Mouse (Mus musculus) limb, embryonic 14.5 days (tissue): ENCODE measurements at regions not wholly inside any gene's neighbourhood (a gene's known extent, or its start where the extent isn't known, plus 50 kb on each side); places are given as distances from the start of the nearest gene placed in this dataset.
A peak's percentile ranks its signal among the peaks of the same experiment; 100 is the strongest.

ENCODE experiments used
- ATAC-seq: fragments of 200-750 bp; cut with Nextera tagmentation; 2 replicates; pipeline ENCODE4 v1.8.0; 2017; ENCODE audit warnings: low read depth, moderate number of reproducible peaks, moderate TSS enrichment; ENCODE audit not compliant: low FRiP score
- DNase-seq: peaks from one replicate; pipeline ENCODE4 v3.0.0-alpha.2; 2015; ENCODE audit warnings: low spot score
- H3K27ac ChIP-seq: fragments of 300-500 bp; sonication (generic); replicated peaks from 2 replicates; pipeline ENCODE4 v1.5.1; 2014; ENCODE audit warnings: low read depth, mild to moderate bottlenecking, low read length, moderate library complexity, mixed read lengths
- H3K27me3 ChIP-seq: fragments of 300-500 bp; sonication (generic); 2 replicates; pipeline ENCODE4 v1.6.1; 2014; ENCODE audit warnings: low read length, mixed read lengths; ENCODE audit not compliant: control insufficient read depth, insufficient read depth
- H3K36me3 ChIP-seq: fragments of 300-500 bp; sonication (generic); 2 replicates; pipeline ENCODE4 v1.6.1; 2014; ENCODE audit warnings: mild to moderate bottlenecking, low read length, moderate library complexity, mixed read lengths; ENCODE audit not compliant: control insufficient read depth, insufficient read depth
- H3K4me1 ChIP-seq: fragments of 300-500 bp; sonication (generic); 2 replicates; pipeline ENCODE4 v1.6.1; 2014; ENCODE audit warnings: antibody characterized with exemption, low read length, mixed read lengths; ENCODE audit not compliant: control insufficient read depth, insufficient read depth
- H3K4me2 ChIP-seq: fragments of 300-500 bp; sonication (generic); replicated peaks from 2 replicates; pipeline ENCODE4 v1.6.1; 2014; ENCODE audit warnings: low read depth, mild to moderate bottlenecking, low read length, moderate library complexity; ENCODE audit not compliant: severe bottlenecking
- H3K4me3 ChIP-seq: fragments of 300-500 bp; sonication (generic); replicated peaks from 2 replicates; pipeline ENCODE4 v1.5.1; 2014; ENCODE audit warnings: low read length
- H3K9ac ChIP-seq: fragments of 300-500 bp; sonication (generic); 2 replicates; pipeline ENCODE4 v1.6.1; 2014; ENCODE audit warnings: mild to moderate bottlenecking, low read depth, low read length, moderate library complexity; ENCODE audit not compliant: severe bottlenecking
- H3K9me3 ChIP-seq: fragments of 300-500 bp; sonication (generic); 2 replicates; pipeline ENCODE4 v1.6.1; 2016; ENCODE audit warnings: low read length; ENCODE audit not compliant: control insufficient read depth
- POLR2A ChIP-seq: fragments of 200-500 bp; IDR thresholded peaks from 2 replicates; pipeline ENCODE4 v1.8.0; 2012; ENCODE audit warnings: inconsistent platforms, mild to moderate bottlenecking, moderate library complexity, borderline replicate concordance; ENCODE audit not compliant: insufficient read depth, insufficient read length; ENCODE audit errors: extremely low read depth
- WGBS: fragments of 180-500 bp; shearing (Covaris S2); extraction: QIAGEN DNeasy Blood & Tissue Kit; methylation state at CpG from one replicate; pipeline ENCODE4 v1.1.7; 2014; 5-methylcytosine and 5-hydroxymethylcytosine counted together

GRCm38 (mm10) chr2:19060218-19060915, 62.2 kb downstream of the 4930426L09Rik start:
- no peak for TF ChIP-seq POLR2A
- no peak overlapping the region for H3K9ac ChIP-seq
- H3K27me3 ChIP-seq, result no peaks in the 10 kb centered on the region
- 0 out of 2 replicates have a peak, but pooled peaks cover 4% of the 10 kb centered on the region for H3K4me1 ChIP-seq
- no peaks in the 10 kb centered on the region for H3K36me3 ChIP-seq
- no peak overlapping the region for H3K4me2 ChIP-seq
- H3K4me3 ChIP-seq, result no peak overlapping the region
- H3K9me3 ChIP-seq, result no peaks in the 10 kb centered on the region
- ATAC-seq (no peak), DNase-seq (peak; percentile 58)
- no peak overlapping the region for H3K27ac ChIP-seq
- WGBS, result 37% methylated on average over 9 of the region's 9 CpGs

- Histone ChIP-seq H3K9ac (no peak overlapping the region), H3K27me3 (no peaks in the 10 kb centered on the region), H3K4me1 (0 out of 2 replicates have a peak, but pooled peaks cover 4% of the 10 kb centered on the region), H3K9me3 (no peaks in the 10 kb centered on the region), H3K27ac (no peak overlapping the region), H3K36me3 (no peaks in the 10 kb centered on the region), H3K4me2 (no peak overlapping the region), H3K4me3 (no peak overlapping the region)
- WGBS, result 58% methylated on average over 9 of the region's 9 CpGs
- ATAC-seq (no peak), DNase-seq (peak; percentile 6)
- TF ChIP-seq POLR2A, result no peak
Observed at GRCm38 (mm10) chr2:19064560-19065362, 66.6 kb downstream of the 4930426L09Rik start.

- 94% methylated on average over 1 of the region's 1 CpGs for WGBS
- no peaks in the 10 kb centered on the region for H3K36me3 ChIP-seq
- no peak for DNase-seq
Observed at GRCm38 (mm10) chr2:19065511-19065910, 67.4 kb downstream of the 4930426L09Rik start.

GRCm38 (mm10) chr2:19068161-19068560, 70.0 kb downstream of the 4930426L09Rik start:
- Histone ChIP-seq H3K27me3 (no peaks in the 10 kb centered on the region), H3K4me2 (no peak overlapping the region), H3K27ac (no peak overlapping the region), H3K4me1 (no peaks in the 10 kb centered on the region), H3K9me3 (no peaks in the 10 kb centered on the region), H3K4me3 (no peak overlapping the region), H3K9ac (no peak overlapping the region), H3K36me3 (no peaks in the 10 kb centered on the region)
- 100% methylated on average over 1 of the region's 1 CpGs for WGBS
- ATAC-seq, result no peak
- no peak for DNase-seq
- no peak for TF ChIP-seq POLR2A

More at GRCm38 (mm10) chr2:19065511-19065910, 67.4 kb downstream of the 4930426L09Rik start:
- Histone ChIP-seq H3K9ac (no peak overlapping the region), H3K4me1 (no peaks in the 10 kb centered on the region), H3K27ac (no peak overlapping the region), H3K27me3 (no peaks in the 10 kb centered on the region), H3K4me2 (no peak overlapping the region), H3K9me3 (no peaks in the 10 kb centered on the region), H3K4me3 (no peak overlapping the region)
- no peak for ATAC-seq
- no peak for TF ChIP-seq POLR2A

- Histone ChIP-seq H3K4me3 (no peak overlapping the region), H3K27ac (no peak overlapping the region), H3K9me3 (no peaks in the 10 kb centered on the region), H3K27me3 (no peaks in the 10 kb centered on the region), H3K4me1 (no peaks in the 10 kb centered on the region), H3K4me2 (no peak overlapping the region), H3K9ac (no peak overlapping the region), H3K36me3 (no peaks in the 10 kb centered on the region)
- DNase-seq (no peak), ATAC-seq (no peak)
- TF ChIP-seq POLR2A, result no peak
- 84% methylated on average over 3 of the region's 3 CpGs for WGBS
Observed at GRCm38 (mm10) chr2:19083816-19084215, 85.7 kb downstream of the 4930426L09Rik start.
